Mouse (Mus musculus) neural tube, embryonic 12.5 days (tissue): ENCODE measurements around the gene Tom1. TPM values are rescaled to one million over a fixed set of nuclear protein-coding genes. Genes with fewer than 3 reads are reported as not detected.

Experiments
- ATAC-seq: fragments of 200-750 bp; cut with Nextera tagmentation; 2 replicates; pipeline ENCODE4 v1.8.0; 2017; ENCODE audit warnings: low read depth, mild to moderate bottlenecking, moderate TSS enrichment, moderate library complexity; ENCODE audit not compliant: low FRiP score
- H3K27ac ChIP-seq: fragments of 300-500 bp; sonication (generic); 2 replicates; pipeline ENCODE4 v1.5.1; 2016
- H3K27me3 ChIP-seq: fragments of 300-500 bp; sonication (generic); replicated peaks from 2 replicates; pipeline ENCODE4 v1.6.1; 2016; ENCODE audit warnings: mild to moderate bottlenecking
- H3K36me3 ChIP-seq: fragments of 300-500 bp; sonication (generic); 2 replicates; pipeline ENCODE4 v1.6.1; 2016; ENCODE audit warnings: mild to moderate bottlenecking
- H3K4me1 ChIP-seq: fragments of 300-500 bp; sonication (generic); 2 replicates; pipeline ENCODE4 v1.6.1; 2016
- H3K4me2 ChIP-seq: fragments of 300-500 bp; sonication (generic); replicated peaks from 2 replicates; pipeline ENCODE4 v1.6.1; 2016; ENCODE audit warnings: mild to moderate bottlenecking
- H3K4me3 ChIP-seq: fragments of 300-500 bp; sonication (generic); 2 replicates; pipeline ENCODE4 v1.5.1; 2016
- H3K9ac ChIP-seq: fragments of 300-500 bp; sonication (generic); 2 replicates; pipeline ENCODE4 v1.6.1; 2016; ENCODE audit warnings: mild to moderate bottlenecking
- H3K9me3 ChIP-seq: fragments of 300-500 bp; sonication (generic); 2 replicates; pipeline ENCODE4 v1.6.1; 2016; ENCODE audit warnings: mild to moderate bottlenecking
- WGBS: fragments of 180-500 bp; shearing (Covaris S2); methylation state at CpG from one replicate; pipeline ENCODE4 v1.1.7; 2016; 5-methylcytosine and 5-hydroxymethylcytosine counted together
- polyA plus RNA-seq: library from polyadenylated mRNA; unstranded; fragments of >200 nt; fragmentation: Nextera tagmentation; extraction: Ambion mirVana; gene quantifications from 2 replicates; pipeline ENCODE4 v1.2.1, GENCODE M21; 2016

Tom1 gene
- polyA plus RNA-seq, 1 experiment from 2014 or later: 32.1 TPM

- Histone ChIP-seq H3K27ac (0 out of 2 replicates have a peak overlapping the region, but pooled peaks have one; percentile 8), H3K4me3 (peak overlapping the region; percentile 71), H3K4me2 (peak overlapping the region; percentile 79), H3K9me3 (no peaks in the 10 kb centered on the region), H3K9ac (peak overlapping the region; percentile 66), H3K4me1 (peaks cover 19% of the 10 kb centered on the region), H3K27me3 (no peaks in the 10 kb centered on the region), H3K36me3 (peaks cover 25% of the 10 kb centered on the region)
- WGBS: under 1% methylated on average over 9 of the region's 9 CpGs
- peak; percentile 87 for ATAC-seq
Observed at GRCm38 (mm10) chr8:75108527-75109235, 75.2 kb downstream of the Tom1 start.

- ATAC-seq: peak; percentile 99
- H3K27ac ChIP-seq: 0 out of 2 replicates have a peak within 1 kb of the TSS, but pooled peaks have one; percentile 8
- peak within 1 kb of the TSS; percentile 71 for H3K4me3 ChIP-seq
- H3K27me3 ChIP-seq: no peaks in the 10 kb centered on the region
- H3K4me2 ChIP-seq: peak within 1 kb of the TSS; percentile 79
- no peaks in the 10 kb centered on the region for H3K9me3 ChIP-seq
- WGBS: under 1% methylated on average over 59 of the region's 59 CpGs
- peak within 1 kb of the TSS; percentile 66 for H3K9ac ChIP-seq
- peaks cover 33% of the 10 kb centered on the region for H3K36me3 ChIP-seq
- H3K4me1 ChIP-seq: peaks cover 19% of the 10 kb centered on the region
Observed at GRCm38 (mm10) chr8:75109236-75109967, 75.9 kb downstream of the Tom1 start, which contains the start of gene Mcm5. Gene Mcm5, plus strand, starts transcription at chr8:75109569.

GRCm38 (mm10) chr8:75110093-75110492, 76.6 kb downstream of the Tom1 start:
- Histone ChIP-seq H3K27ac (no peak overlapping the region), H3K27me3 (no peaks in the 10 kb centered on the region), H3K36me3 (peaks cover 36% of the 10 kb centered on the region), H3K4me3 (peak overlapping the region; percentile 71), H3K4me1 (peaks cover 19% of the 10 kb centered on the region), H3K4me2 (peak overlapping the region; percentile 75), H3K9me3 (no peaks in the 10 kb centered on the region), H3K9ac (peak overlapping the region; percentile 63)
- ATAC-seq: no peak
- WGBS: 22% methylated on average over 13 of the region's 13 CpGs

- H3K9ac ChIP-seq: no peak overlapping the region
- no peaks in the 10 kb centered on the region for H3K27me3 ChIP-seq
- H3K4me1 ChIP-seq: no peaks in the 10 kb centered on the region
- H3K36me3 ChIP-seq: peaks cover 91% of the 10 kb centered on the region
- no peak overlapping the region for H3K4me3 ChIP-seq
- no peak overlapping the region for H3K4me2 ChIP-seq
- no peak for ATAC-seq
- H3K9me3 ChIP-seq: no peaks in the 10 kb centered on the region
- 98% methylated on average over 1 of the region's 1 CpGs for WGBS
- no peak overlapping the region for H3K27ac ChIP-seq
Observed at GRCm38 (mm10) chr8:75118505-75118904, 85.0 kb downstream of the Tom1 start.

- H3K27me3 ChIP-seq: no peaks in the 10 kb centered on the region
- H3K36me3 ChIP-seq: peaks cover 89% of the 10 kb centered on the region
- no peak overlapping the region for H3K4me2 ChIP-seq
- no peaks in the 10 kb centered on the region for H3K4me1 ChIP-seq
- H3K9me3 ChIP-seq: no peaks in the 10 kb centered on the region
- no peak overlapping the region for H3K9ac ChIP-seq
- 91% methylated on average over 2 of the region's 2 CpGs for WGBS
- ATAC-seq: no peak
- H3K27ac ChIP-seq: no peak overlapping the region
- no peak overlapping the region for H3K4me3 ChIP-seq
Observed at GRCm38 (mm10) chr8:75119287-75119686, 85.8 kb downstream of the Tom1 start.

Other genes with a start within 250 kb of the Tom1 start
- gene Isx, start 160.5 kb upstream of the Tom1 start, polyA plus RNA-seq: not detected in 2 replicates
- 30.8 and 38.3 TPM in 2 replicates for gene Hmgxb4, start 40.3 kb upstream of the Tom1 start, polyA plus RNA-seq
- 14.0 and 15.1 TPM in 2 replicates for gene Hmox1, start 59.9 kb downstream of the Tom1 start, polyA plus RNA-seq
- 109 and 112 TPM in 2 replicates for gene Mcm5, start 75.9 kb downstream of the Tom1 start, polyA plus RNA-seq
- 0.61 TPM in 2 replicates for gene Rasd2, start 180.2 kb downstream of the Tom1 start, polyA plus RNA-seq